Mouse (Mus musculus) MEL (cell line): ENCODE data around the gene Slco3a1.

Experiments used
- CTCF ChIP-seq, 3 experiments: IDR thresholded peaks in 2 of 3; conservative IDR thresholded peaks in 1 of 3; 2 replicates each; pipeline ENCODE4 v1.5.1; 2011 to 2012; ENCODE audit warnings: low read length in 3 of 3, low read depth in 2 of 3, mild to moderate bottlenecking in 2 of 3, improper control_type of control experiment in 1 of 3, inconsistent platforms in 1 of 3, mixed read lengths in 1 of 3, moderate library complexity in 1 of 3; ENCODE audit not compliant: control insufficient read depth in 1 of 3, insufficient read depth in 1 of 3, poor library complexity in 1 of 3, severe bottlenecking in 1 of 3
- EP300 ChIP-seq, 2 experiments: IDR thresholded peaks; 2 replicates each; pipeline ENCODE4 v1.6.1; 2011; ENCODE audit warnings: improper control_type of control experiment in 2 of 2, low read length in 2 of 2, low read depth in 1 of 2, mild to moderate bottlenecking in 1 of 2
- HCFC1 ChIP-seq: IDR thresholded peaks from 2 replicates; pipeline ENCODE4 v1.6.1; 2012; ENCODE audit warnings: low read depth, mild to moderate bottlenecking, inconsistent platforms, low read length, improper control_type of control experiment, moderate library complexity
- MXI1 ChIP-seq: IDR thresholded peaks from 2 replicates; pipeline ENCODE4 v1.6.1; 2011; ENCODE audit warnings: mild to moderate bottlenecking, low read depth, low read length, improper control_type of control experiment
- POLR2A ChIP-seq, 2 experiments: IDR thresholded peaks; 2 replicates each; pipeline ENCODE4 v1.6.1; 2011 to 2012; ENCODE audit warnings: low read length in 2 of 2, mild to moderate bottlenecking in 2 of 2, control low read depth in 1 of 2, improper control_type of control experiment in 1 of 2, low read depth in 1 of 2, moderate library complexity in 1 of 2; ENCODE audit not compliant: control insufficient read depth in 1 of 2, insufficient read depth in 1 of 2, poor library complexity in 1 of 2
- TCF12 ChIP-seq: IDR thresholded peaks from 2 replicates; pipeline ENCODE4 v1.6.1; 2014; ENCODE audit warnings: low read depth, mild to moderate bottlenecking, inconsistent platforms, low read length, improper control_type of control experiment, moderate library complexity
- USF1 ChIP-seq: IDR thresholded peaks from 2 replicates; pipeline ENCODE4 v1.6.1; 2014; ENCODE audit warnings: low read depth, mild to moderate bottlenecking, inconsistent platforms, low read length, improper control_type of control experiment, moderate library complexity
- ZNF384 ChIP-seq: IDR thresholded peaks from 2 replicates; pipeline ENCODE4 v1.6.1; 2012; ENCODE audit warnings: low read depth, mild to moderate bottlenecking, inconsistent platforms, low read length, improper control_type of control experiment

- TF ChIP-seq TCF12, result no peak
- TF ChIP-seq EP300 (IDR thresholded peaks at IDR 0.05; ENCODE audit: low read depth in 1 of 2, low read length in 2 of 2), result no peak
- no peak for TF ChIP-seq USF1
- TF ChIP-seq POLR2A (IDR thresholded peaks at IDR 0.05; ENCODE audit: control insufficient read depth in 1 of 2, insufficient read depth in 1 of 2, low read depth in 1 of 2, low read length in 2 of 2, poor library complexity in 1 of 2), result no peak
- no peak for TF ChIP-seq MXI1
- no peak for TF ChIP-seq CTCF (IDR thresholded peaks at IDR 0.05 in 2 of 3, conservative IDR thresholded peaks at IDR 0.05 in 1 of 3; ENCODE audit: control insufficient read depth in 1 of 3, insufficient read depth in 1 of 3, low read depth in 2 of 3, low read length in 3 of 3, poor library complexity in 1 of 3, severe bottlenecking in 1 of 3)
- TF ChIP-seq ZNF384, result no peak
- no peak for TF ChIP-seq HCFC1
These were observed 43.9 kb downstream of the Slco3a1 start for GRCm38 (mm10) chr7:74510676-74511075.
